Mouse (Mus musculus) megakaryocyte, embryonic 14.5 days (primary cell): ENCODE results near the gene Fasl. TPM values are rescaled to one million over a fixed set of nuclear protein-coding genes. Genes with fewer than 3 reads are reported as not detected.

Source experiments
- H3K27me3 ChIP-seq: replicated peaks from 2 replicates; pipeline ENCODE3; 2012; ENCODE audit warnings: inconsistent platforms
- H3K36me3 ChIP-seq: replicated peaks from 2 replicates; pipeline ENCODE3; 2012; ENCODE audit warnings: low read length, inconsistent platforms, mixed read lengths
- H3K4me1 ChIP-seq: 2 replicates; pipeline ENCODE4 v1.6.1; 2012; ENCODE audit warnings: inconsistent platforms
- H3K4me3 ChIP-seq: replicated peaks from 2 replicates; pipeline ENCODE3; 2012; ENCODE audit warnings: moderate library complexity, mild to moderate bottlenecking, inconsistent platforms
- H3K9me3 ChIP-seq: 2 replicates; pipeline ENCODE4 v1.6.1; 2012; ENCODE audit warnings: inconsistent platforms
- FLI1 ChIP-seq: IDR thresholded peaks from 2 replicates; pipeline ENCODE4 v1.6.1; 2012; ENCODE audit warnings: low read length, inconsistent platforms, mixed read lengths
- GATA1 ChIP-seq: IDR thresholded peaks from 3 replicates; pipeline ENCODE4 v1.6.1; 2012; ENCODE audit warnings: mixed read lengths, low read length, inconsistent platforms, borderline replicate concordance
- polyA plus RNA-seq: library from polyadenylated mRNA; stranded (reverse); fragments of >175 nt; gene quantifications from 2 replicates; pipeline ENCODE4 v1.2.3, GENCODE M21; 2012; ENCODE audit warnings: low replicate concordance; ENCODE audit not compliant: insufficient read depth

The Fasl gene
- polyA plus RNA-seq, 1 experiment: 0.09 TPM

DNA sequence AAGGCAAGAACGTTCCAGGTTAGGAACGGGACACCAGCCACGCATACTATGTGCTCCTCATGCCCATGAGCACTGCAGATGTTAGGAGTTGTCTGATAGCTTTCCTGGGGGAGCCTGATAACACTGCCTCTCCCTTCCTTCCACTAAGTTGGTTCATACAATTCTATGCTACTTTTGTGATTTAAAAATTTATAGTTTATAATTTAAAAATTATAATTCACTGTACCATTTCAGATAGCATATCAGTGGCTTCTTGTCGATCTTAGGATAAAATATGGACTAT is 4.3 kb upstream of the Fasl start:
- TF ChIP-seq GATA1 (no peak), FLI1 (no peak)
- H3K4me3 ChIP-seq: no peak overlapping the region
- H3K27me3 ChIP-seq: peaks cover 2% of the 10 kb centered on the region
- peaks cover 36% of the 10 kb centered on the region for H3K4me1 ChIP-seq
- no peaks in the 10 kb centered on the region for H3K9me3 ChIP-seq
- H3K36me3 ChIP-seq: no peaks in the 10 kb centered on the region

DNA sequence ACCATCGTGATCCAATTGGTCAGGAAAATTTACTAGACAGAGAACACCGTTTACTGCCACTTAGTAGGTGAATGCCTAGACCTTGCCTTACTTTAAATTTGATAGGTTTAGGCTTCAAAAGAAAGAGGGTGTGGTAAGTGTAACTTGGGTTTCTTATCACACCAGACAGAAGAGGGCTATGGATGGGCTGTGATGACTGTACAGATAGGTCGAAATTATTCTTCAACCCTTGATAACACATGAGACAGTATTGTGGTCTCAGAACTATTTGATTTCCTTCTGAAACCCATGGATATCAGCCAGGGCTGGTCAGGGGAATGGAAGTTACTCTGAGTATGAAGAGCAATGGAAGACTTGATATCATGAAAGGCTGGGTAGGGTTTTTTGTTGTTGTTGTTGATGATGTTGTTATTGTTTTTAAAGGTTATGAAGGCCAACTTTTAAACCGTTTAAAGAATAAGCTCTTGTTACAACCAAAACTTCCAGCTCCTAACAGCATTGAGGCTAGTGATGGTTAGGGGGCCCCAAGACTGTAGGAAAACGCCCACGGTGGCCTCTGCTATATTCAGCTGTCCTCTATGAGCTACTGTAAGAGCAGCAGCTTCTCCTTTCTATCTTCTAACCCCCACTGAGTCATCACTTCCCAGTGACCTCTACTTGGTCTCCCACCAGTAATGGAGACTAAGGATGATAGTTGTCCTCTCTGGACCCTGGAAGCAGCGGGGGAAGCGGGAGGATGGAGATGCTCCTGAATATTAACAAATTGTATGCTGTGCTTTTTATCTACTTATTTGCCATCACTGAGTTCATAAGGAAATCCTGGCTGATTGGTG is 3.8 kb upstream of the Fasl start:
- Histone ChIP-seq H3K4me3 (no peak overlapping the region), H3K27me3 (peaks cover 2% of the 10 kb centered on the region)

DNA sequence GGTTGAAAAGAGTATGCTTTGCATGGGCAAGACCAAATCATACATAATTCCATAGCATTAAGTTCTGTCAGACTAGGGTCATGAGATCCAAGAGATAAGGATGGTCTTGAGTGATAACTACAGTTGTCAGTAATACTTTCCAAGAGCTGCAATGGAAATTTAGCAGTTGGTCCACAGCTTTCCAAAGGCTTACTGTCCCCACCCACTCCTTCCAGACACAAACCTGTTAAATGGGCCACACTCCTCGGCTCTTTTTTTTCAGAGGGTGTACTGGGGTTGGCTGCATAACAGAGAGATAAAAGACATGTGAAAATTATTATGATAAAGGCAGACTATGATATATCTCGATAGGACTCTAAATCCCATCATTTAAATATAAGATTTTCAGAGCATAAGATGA is 5.6 kb downstream of the Fasl start:
- TF ChIP-seq GATA1: no peak
- TF ChIP-seq FLI1: no peak
- Histone ChIP-seq H3K4me1 (no peaks in the 10 kb centered on the region; the same call in 1 of the 2 replicates), H3K36me3 (no peaks in the 10 kb centered on the region), H3K27me3 (no peaks in the 10 kb centered on the region), H3K4me3 (no peak overlapping the region), H3K9me3 (no peaks in the 10 kb centered on the region)

More for the DNA sequence above, 3.8 kb upstream of the Fasl start:
- no peak for TF ChIP-seq GATA1
- no peak for TF ChIP-seq FLI1
- H3K4me1 ChIP-seq: peaks cover 36% of the 10 kb centered on the region
- no peaks in the 10 kb centered on the region for H3K9me3 ChIP-seq
- no peaks in the 10 kb centered on the region for H3K36me3 ChIP-seq

- no peak overlapping the region for H3K4me3 ChIP-seq
- TF ChIP-seq FLI1 (no peak), GATA1 (no peak)
- no peaks in the 10 kb centered on the region; the same call in 1 of the 2 replicates for H3K4me1 ChIP-seq
- no peaks in the 10 kb centered on the region for H3K9me3 ChIP-seq
- H3K27me3 ChIP-seq: no peaks in the 10 kb centered on the region
- H3K36me3 ChIP-seq: no peaks in the 10 kb centered on the region
Measured at GRCm38 (mm10) chr1:161781594-161781993, 6.7 kb downstream of the Fasl start.

- no peaks in the 10 kb centered on the region; the same call in 1 of the 2 replicates for H3K4me1 ChIP-seq
- no peak for TF ChIP-seq GATA1
- TF ChIP-seq FLI1: no peak
- no peaks in the 10 kb centered on the region for H3K9me3 ChIP-seq
- no peaks in the 10 kb centered on the region for H3K27me3 ChIP-seq
- H3K36me3 ChIP-seq: no peaks in the 10 kb centered on the region
- H3K4me3 ChIP-seq: no peak overlapping the region
Measured at GRCm38 (mm10) chr1:161779057-161779456, 9.2 kb downstream of the Fasl start.

GRCm38 (mm10) chr1:161775151-161775550 is 13.1 kb downstream of the Fasl start:
- Histone ChIP-seq H3K4me1 (no peaks in the 10 kb centered on the region; the same call in 1 of the 2 replicates), H3K9me3 (no peaks in the 10 kb centered on the region), H3K36me3 (no peaks in the 10 kb centered on the region), H3K27me3 (peaks cover 3% of the 10 kb centered on the region), H3K4me3 (no peak overlapping the region)
- TF ChIP-seq FLI1 (no peak), GATA1 (no peak)

DNA sequence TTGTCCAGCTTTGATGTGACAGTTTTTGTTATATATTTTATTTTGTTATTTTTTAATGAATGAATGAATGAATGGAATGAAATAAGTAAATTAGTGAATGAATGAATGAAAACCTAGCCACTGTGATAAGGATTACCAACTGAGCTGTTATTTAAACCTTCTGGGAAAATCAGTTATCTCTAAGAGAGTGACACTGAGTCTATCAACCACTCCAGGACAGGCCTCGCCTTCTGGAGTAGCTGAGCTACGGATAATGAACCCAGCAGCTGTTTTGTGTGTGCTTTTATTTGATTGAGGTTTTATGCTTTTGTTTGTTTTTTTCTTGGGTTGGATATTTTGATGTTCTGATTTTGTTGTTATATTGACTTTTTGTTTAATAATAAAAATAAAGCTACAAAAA is 17.0 kb downstream of the Fasl start:
- Histone ChIP-seq H3K36me3 (no peaks in the 10 kb centered on the region), H3K27me3 (peaks cover 13% of the 10 kb centered on the region), H3K9me3 (no peaks in the 10 kb centered on the region), H3K4me1 (peaks cover 13% of the 10 kb centered on the region), H3K4me3 (no peak overlapping the region)
- no peak for TF ChIP-seq GATA1

DNA sequence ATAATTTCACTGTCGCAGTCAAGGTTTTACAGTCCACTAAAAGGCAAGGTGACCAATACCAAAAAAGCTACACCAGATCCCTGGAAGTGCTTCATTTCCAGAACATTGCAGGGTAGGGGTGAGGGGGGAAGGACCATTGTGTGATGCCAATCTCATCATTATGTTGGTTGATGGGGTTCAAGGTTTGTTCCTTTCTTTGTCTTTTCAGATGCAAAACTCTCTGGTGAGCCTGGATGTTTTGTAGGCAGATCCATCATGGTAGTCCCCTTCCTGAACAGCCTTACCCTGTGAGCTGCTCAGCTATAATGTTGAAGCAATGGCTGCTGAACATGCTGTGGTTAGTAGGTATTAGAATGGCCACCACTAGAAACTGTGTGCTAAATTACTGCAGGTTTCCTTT is 19.0 kb downstream of the Fasl start:
- H3K4me3 ChIP-seq: no peak overlapping the region
- peaks cover 18% of the 10 kb centered on the region for H3K4me1 ChIP-seq

DNA sequence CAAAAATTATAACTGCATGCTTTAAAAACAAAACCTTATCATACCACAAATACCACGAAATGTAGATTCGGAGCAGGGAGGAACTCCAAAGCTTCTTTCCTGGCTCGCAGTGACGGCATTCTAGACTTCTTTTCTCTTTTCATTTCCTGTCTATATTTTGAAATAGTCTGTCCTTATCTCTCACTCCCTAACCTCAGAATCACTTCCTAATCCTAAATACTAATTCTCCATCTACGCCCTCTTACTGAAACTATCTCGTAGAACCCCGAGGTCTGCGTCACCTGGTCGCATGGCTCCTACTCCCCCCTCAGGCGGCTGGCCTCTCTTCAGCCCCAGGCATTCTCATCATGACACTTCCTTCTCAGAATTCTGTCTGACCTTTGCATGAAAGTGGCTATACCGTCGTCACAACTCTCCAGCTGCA is 21.2 kb downstream of the Fasl start:
- Histone ChIP-seq H3K27me3 (peaks cover 37% of the 10 kb centered on the region), H3K4me1 (peaks cover 18% of the 10 kb centered on the region)
- no peak for TF ChIP-seq FLI1
- TF ChIP-seq GATA1: no peak; the same call in 2 of the 3 replicates

More for the DNA sequence above, 19.0 kb downstream of the Fasl start:
- no peaks in the 10 kb centered on the region for H3K36me3 ChIP-seq
- peaks cover 27% of the 10 kb centered on the region for H3K27me3 ChIP-seq
- TF ChIP-seq FLI1 (no peak), GATA1 (no peak)
- no peaks in the 10 kb centered on the region for H3K9me3 ChIP-seq

GRCm38 (mm10) chr1:161766656-161767055 is 21.6 kb downstream of the Fasl start:
- Histone ChIP-seq H3K4me3 (peak overlapping the region; percentile 89), H3K9me3 (no peaks in the 10 kb centered on the region), H3K36me3 (no peaks in the 10 kb centered on the region), H3K4me1 (peaks cover 18% of the 10 kb centered on the region), H3K27me3 (peaks cover 38% of the 10 kb centered on the region)
- TF ChIP-seq FLI1 (no peak), GATA1 (no peak)

More for the DNA sequence above, 21.2 kb downstream of the Fasl start:
- H3K4me3 ChIP-seq: peak overlapping the region; percentile 89
- no peaks in the 10 kb centered on the region for H3K9me3 ChIP-seq
- no peaks in the 10 kb centered on the region for H3K36me3 ChIP-seq
